Mouse (Mus musculus) forebrain, embryonic 11.5 days (tissue): Measurements from ENCODE around the gene Mylk4. TPM values are rescaled to one million over a fixed set of nuclear protein-coding genes. Genes with fewer than 3 reads are reported as not detected.

Experiments used
- ATAC-seq: fragments of 200-750 bp; cut with Nextera tagmentation; replicated peaks from 2 replicates; pipeline ENCODE4 v1.8.0; 2017; ENCODE audit warnings: moderate TSS enrichment; ENCODE audit not compliant: low FRiP score
- DNase-seq: peaks from one replicate; pipeline ENCODE4 v3.0.0-alpha.2; 2017; ENCODE audit warnings: low spot score
- H3K27ac ChIP-seq: fragments of 300-500 bp; sonication (generic); 2 replicates; pipeline ENCODE4 v1.5.1; 2014; ENCODE audit warnings: low read depth, low read length
- H3K27me3 ChIP-seq: fragments of 300-500 bp; sonication (generic); 2 replicates; pipeline ENCODE4 v1.6.1; 2014; ENCODE audit warnings: mild to moderate bottlenecking, low read length, mixed read lengths; ENCODE audit not compliant: control insufficient read depth, insufficient read depth
- H3K36me3 ChIP-seq: fragments of 300-500 bp; sonication (generic); 2 replicates; pipeline ENCODE4 v1.6.1; 2014; ENCODE audit warnings: mild to moderate bottlenecking, low read length, moderate library complexity, mixed read lengths; ENCODE audit not compliant: control insufficient read depth, insufficient read depth
- H3K4me1 ChIP-seq: fragments of 300-500 bp; sonication (generic); replicated peaks from 2 replicates; pipeline ENCODE4 v1.6.1; 2014; ENCODE audit warnings: low read length, mixed read lengths; ENCODE audit not compliant: control insufficient read depth, insufficient read depth
- H3K4me2 ChIP-seq: fragments of 300-500 bp; sonication (generic); 2 replicates; pipeline ENCODE4 v1.6.1; 2014; ENCODE audit warnings: low read depth, mild to moderate bottlenecking, low read length, moderate library complexity, mixed read lengths; ENCODE audit not compliant: severe bottlenecking
- H3K4me3 ChIP-seq: fragments of 300-500 bp; sonication (generic); 2 replicates; pipeline ENCODE4 v1.5.1; 2014; ENCODE audit warnings: low read depth, low read length
- H3K9ac ChIP-seq: fragments of 300-500 bp; sonication (generic); 2 replicates; pipeline ENCODE4 v1.6.1; 2014; ENCODE audit warnings: low read length
- H3K9me3 ChIP-seq: fragments of 300-500 bp; sonication (generic); 2 replicates; pipeline ENCODE4 v1.6.1; 2016; ENCODE audit warnings: low read length, mixed read lengths; ENCODE audit not compliant: control insufficient read depth
- WGBS: fragments of 180-500 bp; shearing (Covaris S2); extraction: QIAGEN DNeasy Blood & Tissue Kit; methylation state at CpG from one replicate; pipeline ENCODE4 v1.1.7; 2014; 5-methylcytosine and 5-hydroxymethylcytosine counted together
- polyA plus RNA-seq: library from polyadenylated mRNA; unstranded; fragments of >200 nt; fragmentation: Nextera tagmentation; extraction: Ambion mirVana; gene quantifications from 2 replicates; pipeline ENCODE4 v1.2.1, GENCODE M21; 2014

Gene Mylk4
- polyA plus RNA-seq, 1 experiment from 2014 or later = 0.11 TPM

GRCm38 (mm10) chr13:32719284-32719683 lies 64.5 kb downstream of the Mylk4 start:
- no peak overlapping the region for H3K4me3 ChIP-seq

GRCm38 (mm10) chr13:32717709-32718108 lies 66.0 kb downstream of the Mylk4 start:
- 87% methylated on average over 5 of the region's 5 CpGs for WGBS

More at GRCm38 (mm10) chr13:32719284-32719683, 64.5 kb downstream of the Mylk4 start:
- no peak overlapping the region for H3K4me2 ChIP-seq
- H3K4me1 ChIP-seq = no peaks in the 10 kb centered on the region
- H3K27ac ChIP-seq = no peak overlapping the region
- no peaks in the 10 kb centered on the region for H3K9me3 ChIP-seq
- H3K9ac ChIP-seq = no peak overlapping the region
- no peak for DNase-seq
- H3K36me3 ChIP-seq = no peaks in the 10 kb centered on the region
- 86% methylated on average over 3 of the region's 3 CpGs for WGBS
- no peaks in the 10 kb centered on the region for H3K27me3 ChIP-seq
- ATAC-seq = no peak

GRCm38 (mm10) chr13:32712568-32712967 lies 71.2 kb downstream of the Mylk4 start:
- H3K4me1 ChIP-seq = no peaks in the 10 kb centered on the region
- H3K9me3 ChIP-seq = no peaks in the 10 kb centered on the region
- WGBS = 92% methylated on average over 3 of the region's 3 CpGs
- H3K27me3 ChIP-seq = no peaks in the 10 kb centered on the region
- H3K4me2 ChIP-seq = no peak overlapping the region
- H3K27ac ChIP-seq = no peak overlapping the region
- no peak for DNase-seq
- no peak overlapping the region for H3K9ac ChIP-seq
- no peak for ATAC-seq
- no peak overlapping the region for H3K4me3 ChIP-seq
- no peaks in the 10 kb centered on the region for H3K36me3 ChIP-seq

More at GRCm38 (mm10) chr13:32717709-32718108, 66.0 kb downstream of the Mylk4 start:
- Histone ChIP-seq H3K9me3 (no peaks in the 10 kb centered on the region), H3K4me2 (no peak overlapping the region), H3K36me3 (no peaks in the 10 kb centered on the region), H3K4me1 (no peaks in the 10 kb centered on the region), H3K4me3 (no peak overlapping the region), H3K9ac (no peak overlapping the region), H3K27me3 (no peaks in the 10 kb centered on the region), H3K27ac (no peak overlapping the region)
- DNase-seq (no peak), ATAC-seq (no peak)

GRCm38 (mm10) chr13:32707894-32708293 lies 75.9 kb downstream of the Mylk4 start:
- no peak overlapping the region for H3K4me2 ChIP-seq
- H3K9me3 ChIP-seq = no peaks in the 10 kb centered on the region
- 90% methylated on average over 2 of the region's 2 CpGs for WGBS
- no peak overlapping the region for H3K27ac ChIP-seq
- H3K9ac ChIP-seq = no peak overlapping the region
- no peaks in the 10 kb centered on the region for H3K27me3 ChIP-seq
- no peaks in the 10 kb centered on the region for H3K4me1 ChIP-seq
- H3K36me3 ChIP-seq = no peaks in the 10 kb centered on the region
- no peak for ATAC-seq
- DNase-seq = no peak
- no peak overlapping the region for H3K4me3 ChIP-seq

GRCm38 (mm10) chr13:32706651-32707288 lies 77.0 kb downstream of the Mylk4 start:
- Histone ChIP-seq H3K4me3 (no peak overlapping the region), H3K4me1 (no peaks in the 10 kb centered on the region), H3K4me2 (no peak overlapping the region), H3K27me3 (no peaks in the 10 kb centered on the region), H3K9me3 (no peaks in the 10 kb centered on the region), H3K9ac (no peak overlapping the region), H3K27ac (no peak overlapping the region), H3K36me3 (no peaks in the 10 kb centered on the region)
- DNase-seq (no peak), ATAC-seq (no peak)
- 74% methylated on average over 10 of the region's 10 CpGs for WGBS

GRCm38 (mm10) chr13:32705315-32705714 lies 78.4 kb downstream of the Mylk4 start:
- no peak overlapping the region for H3K4me2 ChIP-seq
- no peaks in the 10 kb centered on the region for H3K27me3 ChIP-seq
- 53% methylated on average over 1 of the region's 1 CpGs for WGBS
- no peak overlapping the region for H3K27ac ChIP-seq
- no peaks in the 10 kb centered on the region for H3K4me1 ChIP-seq
- no peaks in the 10 kb centered on the region for H3K36me3 ChIP-seq
- H3K9ac ChIP-seq = no peak overlapping the region
- ATAC-seq (no peak), DNase-seq (no peak)
- H3K4me3 ChIP-seq = no peak overlapping the region
- H3K9me3 ChIP-seq = no peaks in the 10 kb centered on the region

GRCm38 (mm10) chr13:32704911-32705310 lies 78.8 kb downstream of the Mylk4 start:
- H3K4me1 ChIP-seq = no peaks in the 10 kb centered on the region
- no peak overlapping the region for H3K27ac ChIP-seq
- DNase-seq (no peak), ATAC-seq (no peak)
- H3K27me3 ChIP-seq = no peaks in the 10 kb centered on the region
- H3K4me2 ChIP-seq = no peak overlapping the region
- H3K9ac ChIP-seq = no peak overlapping the region
- no peak overlapping the region for H3K4me3 ChIP-seq
- H3K9me3 ChIP-seq = no peaks in the 10 kb centered on the region
- no peaks in the 10 kb centered on the region for H3K36me3 ChIP-seq
- WGBS = 63% methylated on average over 2 of the region's 2 CpGs

GRCm38 (mm10) chr13:32701564-32701963 lies 82.2 kb downstream of the Mylk4 start:
- Histone ChIP-seq H3K4me1 (no peaks in the 10 kb centered on the region), H3K27ac (no peak overlapping the region), H3K9ac (no peak overlapping the region), H3K36me3 (no peaks in the 10 kb centered on the region), H3K27me3 (no peaks in the 10 kb centered on the region), H3K4me3 (no peak overlapping the region), H3K9me3 (no peaks in the 10 kb centered on the region), H3K4me2 (no peak overlapping the region)
- no peak for DNase-seq
- no peak for ATAC-seq
- WGBS = 92% methylated on average over 1 of the region's 1 CpGs

- no peak for DNase-seq
- H3K9ac ChIP-seq = no peak overlapping the region
- H3K27me3 ChIP-seq = no peaks in the 10 kb centered on the region
- H3K4me2 ChIP-seq = no peak overlapping the region
- H3K4me1 ChIP-seq = no peaks in the 10 kb centered on the region
- H3K36me3 ChIP-seq = no peaks in the 10 kb centered on the region
- no peaks in the 10 kb centered on the region for H3K9me3 ChIP-seq
- no peak for ATAC-seq
- WGBS = 88% methylated on average over 1 of the region's 1 CpGs
- H3K4me3 ChIP-seq = no peak overlapping the region
- H3K27ac ChIP-seq = no peak overlapping the region
These were observed 84.4 kb downstream of the Mylk4 start for GRCm38 (mm10) chr13:32699376-32699775.
